Mouse (Mus musculus) ovary, adult 18-20 months (tissue): ENCODE measurements around the gene Rmi1.
"Not testable (repeated sequence)": the region's sequence is repeated elsewhere in the genome, so short reads cannot be mapped to it uniquely, and the experiment has no call there.

Experiments
- DNase-seq: peaks from one replicate; pipeline ENCODE4 v3.0.0; 2022; ENCODE audit warnings: low spot score, mixed read lengths

The Rmi1 gene

GRCm38 (mm10) chr13:58401135-58402002, 679 bp upstream of the Rmi1 start:
- DNase-seq = peak; percentile 51

- DNase-seq = no peak
Observed at GRCm38 (mm10) chr13:58402744-58403110, 679 bp downstream of the Rmi1 start.

- DNase-seq = not testable (repeated sequence)
Observed at GRCm38 (mm10) chr13:58403243-58403642, 1.2 kb downstream of the Rmi1 start, which contains the start of gene Hnrnpk. Gene Hnrnpk, minus strand, starts transcription at chr13:58403343.

- no peak for DNase-seq
Observed at GRCm38 (mm10) chr13:58411073-58411472, 9.0 kb downstream of the Rmi1 start.

- no peak for DNase-seq
Observed at GRCm38 (mm10) chr13:58415374-58415773, 13.3 kb downstream of the Rmi1 start.

GRCm38 (mm10) chr13:58415838-58416237, 13.8 kb downstream of the Rmi1 start:
- DNase-seq = no peak

GRCm38 (mm10) chr13:58418656-58419055, 16.6 kb downstream of the Rmi1 start:
- no peak for DNase-seq

GRCm38 (mm10) chr13:58419266-58419665, 17.2 kb downstream of the Rmi1 start:
- no peak for DNase-seq

- DNase-seq = no peak
Observed at GRCm38 (mm10) chr13:58421026-58421425, 19.0 kb downstream of the Rmi1 start.

GRCm38 (mm10) chr13:58422242-58422641, 20.2 kb downstream of the Rmi1 start:
- no peak for DNase-seq

- no peak for DNase-seq
Observed at GRCm38 (mm10) chr13:58423061-58423660, 21.1 kb downstream of the Rmi1 start.

GRCm38 (mm10) chr13:58439716-58440115, 37.7 kb downstream of the Rmi1 start:
- DNase-seq = no peak

GRCm38 (mm10) chr13:58443326-58443725, 41.3 kb downstream of the Rmi1 start:
- no peak for DNase-seq

- no peak for DNase-seq
Observed at GRCm38 (mm10) chr13:58443787-58444186, 41.7 kb downstream of the Rmi1 start.

- no peak for DNase-seq
Observed at GRCm38 (mm10) chr13:58446541-58446940, 44.5 kb downstream of the Rmi1 start.

GRCm38 (mm10) chr13:58450459-58451182, 48.6 kb downstream of the Rmi1 start:
- no peak for DNase-seq

GRCm38 (mm10) chr13:58452246-58452645, 50.2 kb downstream of the Rmi1 start:
- DNase-seq = no peak

GRCm38 (mm10) chr13:58452651-58453413, 50.8 kb downstream of the Rmi1 start:
- no peak for DNase-seq

GRCm38 (mm10) chr13:58453541-58453940, 51.5 kb downstream of the Rmi1 start:
- no peak for DNase-seq

GRCm38 (mm10) chr13:58456547-58456946, 54.5 kb downstream of the Rmi1 start:
- no peak for DNase-seq

- DNase-seq = not testable (repeated sequence)
Observed at GRCm38 (mm10) chr13:58458811-58459210, 56.8 kb downstream of the Rmi1 start.
